Mouse (Mus musculus) CH12.LX (cell line): ENCODE data around the gene Slc18b1. TPM values are rescaled to one million over a fixed set of nuclear protein-coding genes. Genes with fewer than 3 reads are reported as not detected.

Source experiments
- DNase-seq: peaks from one replicate; pipeline ENCODE4 v3.0.0-alpha.2; 2013; ENCODE audit errors: extremely low read depth
- H3K27ac ChIP-seq: 2 replicates; pipeline ENCODE4 v1.5.1; 2012; ENCODE audit warnings: low read depth, mild to moderate bottlenecking, control low read depth, moderate library complexity; ENCODE audit not compliant: insufficient read depth
- H3K27me3 ChIP-seq: replicated peaks from 2 replicates; pipeline ENCODE3; 2012; ENCODE audit warnings: inconsistent platforms
- H3K36me3 ChIP-seq, 2 experiments: replicated peaks in 1 of 2; 2 replicates each; pipeline versions ENCODE3 to v1.6.1; 2012; ENCODE audit warnings: inconsistent platforms in 1 of 2, low read length in 1 of 2, mild to moderate bottlenecking in 1 of 2, mixed read lengths in 1 of 2, moderate library complexity in 1 of 2; ENCODE audit not compliant: control insufficient read depth in 1 of 2, insufficient read depth in 1 of 2
- H3K4me1 ChIP-seq, 2 experiments: 2 replicates each; pipeline ENCODE4 v1.6.1; 2012; ENCODE audit warnings: inconsistent platforms in 1 of 2, moderate library complexity in 1 of 2; ENCODE audit not compliant: insufficient read depth in 2 of 2, control insufficient read depth in 1 of 2
- H3K4me2 ChIP-seq: 2 replicates; pipeline ENCODE4 v1.6.1; 2012; ENCODE audit warnings: low read depth, mild to moderate bottlenecking, control low read depth; ENCODE audit not compliant: poor library complexity, insufficient read depth, severe bottlenecking
- H3K4me3 ChIP-seq, 3 experiments: fragments of 150-350 bp in 1 of 3; sonication (generic) in 1 of 3; replicated peaks in 1 of 3; 2 replicates each; pipeline versions ENCODE3 to v1.5.1; 2011 to 2012; ENCODE audit warnings: low read depth in 2 of 3, low read length in 2 of 3, mild to moderate bottlenecking in 2 of 3, moderate library complexity in 2 of 3, control low read depth in 1 of 3, improper control_type of control experiment in 1 of 3, inconsistent platforms in 1 of 3, mixed read lengths in 1 of 3; ENCODE audit not compliant: poor library complexity in 1 of 3
- H3K79me2 ChIP-seq: replicated peaks from 2 replicates; pipeline ENCODE4 v1.6.1; 2012; ENCODE audit warnings: mild to moderate bottlenecking, moderate library complexity; ENCODE audit not compliant: control insufficient read depth, poor library complexity, insufficient read depth, severe bottlenecking; ENCODE audit errors: extremely low read depth
- H3K9ac ChIP-seq: 2 replicates; pipeline ENCODE4 v1.6.1; 2012; ENCODE audit warnings: low read depth, mild to moderate bottlenecking, control low read depth, moderate library complexity; ENCODE audit not compliant: insufficient read depth
- H3K9me3 ChIP-seq: replicated peaks from 2 replicates; pipeline ENCODE3; 2012; ENCODE audit warnings: low read length, inconsistent platforms, mixed read lengths
- BHLHE40 ChIP-seq: IDR thresholded peaks from 2 replicates; pipeline ENCODE4 v1.6.1; 2011; ENCODE audit warnings: mild to moderate bottlenecking, low read depth, low read length, improper control_type of control experiment
- ELF1 ChIP-seq: IDR thresholded peaks from 2 replicates; pipeline ENCODE4 v1.6.1; 2014; ENCODE audit warnings: low read depth, mild to moderate bottlenecking, inconsistent platforms, low read length, improper control_type of control experiment
- EP300 ChIP-seq: IDR thresholded peaks from 2 replicates; pipeline ENCODE4 v1.6.1; 2011; ENCODE audit warnings: low read length, improper control_type of control experiment
- GABPA ChIP-seq: IDR thresholded peaks from 2 replicates; pipeline ENCODE4 v1.6.1; 2012; ENCODE audit warnings: low read depth, low read length, improper control_type of control experiment, inconsistent platforms; ENCODE audit not compliant: insufficient replicate concordance
- JUN ChIP-seq: IDR thresholded peaks from 2 replicates; pipeline ENCODE4 v1.6.1; 2011; ENCODE audit warnings: low read depth, mild to moderate bottlenecking, low read length, improper control_type of control experiment, moderate library complexity; ENCODE audit not compliant: insufficient read depth
- JUND ChIP-seq: conservative IDR thresholded peaks from 2 replicates; pipeline ENCODE4 v1.6.1; 2011; ENCODE audit warnings: low read depth, low read length, improper control_type of control experiment
- KAT2A ChIP-seq: IDR thresholded peaks from 2 replicates; pipeline ENCODE4 v1.6.1; 2012; ENCODE audit warnings: low read length, improper control_type of control experiment, inconsistent platforms; ENCODE audit not compliant: insufficient replicate concordance
- MAX ChIP-seq: IDR thresholded peaks from 2 replicates; pipeline ENCODE4 v1.6.1; 2011; ENCODE audit warnings: low read length, improper control_type of control experiment
- MAZ ChIP-seq: IDR thresholded peaks from 2 replicates; pipeline ENCODE4 v1.6.1; 2012; ENCODE audit warnings: low read depth, mild to moderate bottlenecking, inconsistent platforms, low read length, improper control_type of control experiment, moderate library complexity
- NRF1 ChIP-seq: IDR thresholded peaks from 2 replicates; pipeline ENCODE4 v1.6.1; 2014; ENCODE audit warnings: low read depth, mild to moderate bottlenecking, inconsistent platforms, low read length, improper control_type of control experiment, moderate library complexity
- PAX5 ChIP-seq: IDR thresholded peaks from 2 replicates; pipeline ENCODE4 v1.6.1; 2012; ENCODE audit warnings: low read length, inconsistent platforms, mixed read lengths
- POLR2AphosphoS2 ChIP-seq: IDR thresholded peaks from 2 replicates; pipeline ENCODE4 v1.6.1; 2011; ENCODE audit warnings: low read depth, low read length, improper control_type of control experiment
- RAD21 ChIP-seq: IDR thresholded peaks from 2 replicates; pipeline ENCODE4 v1.6.1; 2011; ENCODE audit warnings: low read depth, mild to moderate bottlenecking, low read length, improper control_type of control experiment, moderate library complexity
- RCOR1 ChIP-seq: conservative IDR thresholded peaks from 2 replicates; pipeline ENCODE4 v1.6.1; 2012; ENCODE audit warnings: low read depth, mild to moderate bottlenecking, inconsistent platforms, low read length, improper control_type of control experiment
- SIN3A ChIP-seq: IDR thresholded peaks from 2 replicates; pipeline ENCODE4 v1.6.1; 2012; ENCODE audit warnings: low read length, improper control_type of control experiment, inconsistent platforms
- TBP ChIP-seq: conservative IDR thresholded peaks from 2 replicates; pipeline ENCODE4 v1.6.1; 2011; ENCODE audit warnings: low read depth, low read length, improper control_type of control experiment
- TCF12 ChIP-seq: IDR thresholded peaks from 2 replicates; pipeline ENCODE4 v1.6.1; 2014; ENCODE audit warnings: low read depth, mild to moderate bottlenecking, inconsistent platforms, low read length, improper control_type of control experiment
- UBTF ChIP-seq: IDR thresholded peaks from 2 replicates; pipeline ENCODE4 v1.6.1; 2012; ENCODE audit warnings: low read depth, mild to moderate bottlenecking, inconsistent platforms, low read length, improper control_type of control experiment, moderate library complexity
- USF2 ChIP-seq: conservative IDR thresholded peaks from 2 replicates; pipeline ENCODE4 v1.6.1; 2011; ENCODE audit warnings: low read depth, low read length, improper control_type of control experiment
- ZC3H11A ChIP-seq: IDR thresholded peaks from 2 replicates; pipeline ENCODE4 v1.6.1; 2012; ENCODE audit warnings: low read depth, mild to moderate bottlenecking, inconsistent platforms, low read length, improper control_type of control experiment
- ZKSCAN1 ChIP-seq: IDR thresholded peaks from 2 replicates; pipeline ENCODE4 v1.6.1; 2012; ENCODE audit warnings: low read depth, inconsistent platforms, low read length, improper control_type of control experiment, borderline replicate concordance
- ZMIZ1 ChIP-seq: IDR thresholded peaks from 2 replicates; pipeline ENCODE4 v1.6.1; 2012; ENCODE audit warnings: low read depth, mild to moderate bottlenecking, inconsistent platforms, low read length, improper control_type of control experiment
- dilution Hi-C: fragments of 300-500 bp; cut with MboI; formaldehyde crosslinking; loops from 2 replicates; pipeline ENCODE4 v1.14.3; 2020; ENCODE audit warnings: low sequenced_read_pairs; ENCODE audit not compliant: extremely low pct_unique_long_range_greater_than_20kb, extremely low pct_ligation_motif_present
- in situ Hi-C: fragments of 300-500 bp; cut with MboI; formaldehyde crosslinking; loops from 3 replicates; pipeline ENCODE4 v1.14.3; 2019; ENCODE audit warnings: low sequenced_read_pairs, low pct_ligation_motif_present, low pct_unique_long_range_greater_than_20kb, mixed read lengths
- polyA plus RNA-seq: library from polyadenylated mRNA; unstranded; fragments of >175 nt; gene quantifications from 2 replicates; pipeline ENCODE4 v1.2.1, GENCODE M21; 2012; ENCODE audit warnings: low read depth; ENCODE audit not compliant: insufficient read length
- total RNA-seq, 2 experiments: library from RNA; depleted of rRNA; stranded (reverse); fragments of 300-350 nt in 1 of 2; fragments of >200 nt in 1 of 2; gene quantifications; 2 replicates each; pipeline ENCODE4 v1.2.3; 2012 to 2014

Gene Slc18b1
- total RNA-seq (2012; rRNA removed) (not detected in 2 replicates), total RNA-seq (2014; rRNA removed) (not detected in 2 replicates), polyA plus RNA-seq (0.18 TPM in 1 of 2 replicates, not detected in the other)

GRCm38 (mm10) chr10:23796551-23797503 is at the start of gene Slc18b1:
Slc18b1 (plus strand) TSS chr10:23796986.
- Histone ChIP-seq H3K4me1 (peaks cover 0 to 13% of the 10 kb centered on the region in 2 experiments; a peak in 2 of 4 replicates), H3K4me2 (no peak within 1 kb of the TSS), H3K9me3 (no peaks in the 10 kb centered on the region), H3K4me3 (no peak within 1 kb of the TSS), H3K27me3 (no peaks in the 10 kb centered on the region), H3K79me2 (no peaks in the 10 kb centered on the region), H3K27ac (no peak within 1 kb of the TSS), H3K36me3 (no peaks in the 10 kb centered on the region), H3K9ac (no peak within 1 kb of the TSS)
- dilution Hi-C loops: no loop called here
- in situ Hi-C loops: no loop called here
- DNase-seq: no peak
- no peak for TF ChIP-seq ELF1
- no peak for TF ChIP-seq BHLHE40
- TF ChIP-seq JUND: no peak
- no peak for TF ChIP-seq POLR2AphosphoS2
- TF ChIP-seq EP300: no peak
- TF ChIP-seq GABPA: no peak
- TF ChIP-seq, all 38 proteins: peak for 0

- Histone ChIP-seq H3K27ac (no peak overlapping the region), H3K79me2 (no peaks in the 10 kb centered on the region), H3K9ac (no peak overlapping the region), H3K4me2 (no peak overlapping the region), H3K4me3 (no peak overlapping the region), H3K27me3 (no peaks in the 10 kb centered on the region), H3K9me3 (no peaks in the 10 kb centered on the region), H3K4me1 (no peaks in the 10 kb centered on the region), H3K36me3 (no peaks in the 10 kb centered on the region)
- DNase-seq: no peak
- TF ChIP-seq BHLHE40 (no peak), USF2 (no peak), ZMIZ1 (no peak), RCOR1 (no peak), PAX5 (no peak), MAX (no peak), JUN (no peak), RAD21 (no peak), UBTF (no peak), ZKSCAN1 (no peak), EP300 (no peak), TCF12 (no peak), TBP (no peak), ZC3H11A (no peak), KAT2A (no peak), JUND (no peak), MAZ (no peak), SIN3A (no peak), NRF1 (no peak)
- dilution Hi-C loops (no loop called here), in situ Hi-C loops (no loop called here)
These were observed 42.6 kb upstream of the Slc18b1 start for GRCm38 (mm10) chr10:23754166-23754565.
